Mouse (Mus musculus) lung, postnatal 0 days (tissue): ENCODE measurements around the gene Hipk2.
A peak's percentile ranks its signal among the peaks of the same experiment; 100 is the strongest.

ENCODE experiments used
- CTCF ChIP-seq: IDR thresholded peaks from 2 replicates; pipeline ENCODE4 v1.5.1; 2016; ENCODE audit warnings: antibody characterized with exemption, mild to moderate bottlenecking
- EP300 ChIP-seq: IDR thresholded peaks from 2 replicates; pipeline ENCODE4 v1.6.1; 2016; ENCODE audit warnings: antibody characterized with exemption, mild to moderate bottlenecking, control low read depth

DNA sequence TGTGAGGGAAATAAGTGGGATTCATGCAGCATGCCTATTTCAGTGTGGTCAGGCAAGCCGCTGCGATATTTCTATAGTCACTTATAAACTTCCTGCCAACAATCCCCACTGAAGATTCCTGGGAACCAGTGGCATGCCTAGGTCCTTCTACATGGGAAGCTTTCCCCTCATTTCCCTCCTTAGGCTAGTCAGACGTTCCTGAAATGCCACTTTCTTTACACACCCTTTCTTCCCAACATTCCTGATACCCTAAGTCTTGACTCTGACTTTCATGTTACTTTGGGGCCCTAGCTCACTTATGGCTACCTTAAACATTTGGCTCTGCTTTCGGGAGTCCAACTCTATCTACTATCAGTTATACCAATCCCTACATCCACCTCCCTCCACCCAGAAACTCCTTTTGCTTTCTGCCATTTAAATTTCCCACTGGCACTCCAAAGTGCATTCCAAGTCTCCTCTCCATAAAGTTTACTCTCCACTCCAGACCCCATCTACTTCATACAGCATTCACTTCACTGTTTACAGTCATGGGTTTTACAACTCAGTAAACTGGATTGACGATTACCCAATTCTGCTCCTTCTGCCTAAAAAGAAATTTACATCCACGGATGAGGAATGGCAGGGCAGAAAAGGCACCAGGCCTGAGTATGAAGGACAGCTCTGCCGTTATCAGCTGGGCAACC is 103.0 kb downstream of the Hipk2 start:
- TF ChIP-seq CTCF (no peak), EP300 (peak; percentile 90)
